Mouse (Mus musculus): Measurements from ENCODE around the gene Dclre1a. TPM values are rescaled to one million over a fixed set of nuclear protein-coding genes. Genes with fewer than 3 reads are reported as not detected.

The Dclre1a gene
- polyA plus RNA-seq (2015; fragmentation: Nextera tagmentation; extraction: Ambion mirVana) = 11.5 and 13.8 TPM in 2 replicates

- Histone ChIP-seq H3K9ac (ENCODE audit: low read depth, low read length) (peak within 1 kb of the TSS; percentile 94), H3K4me1 (replicated peaks; ENCODE audit: control insufficient read depth, insufficient read depth, low read length) (peaks cover 4% of the 10 kb centered on the region; the same call in 1 of the 2 replicates), H3K9me3 (ENCODE audit: control insufficient read depth) (no peaks in the 10 kb centered on the region), H3K27ac (ENCODE audit: low read depth, low read length) (peak within 1 kb of the TSS; percentile 98), H3K4me3 (ENCODE audit: low read depth, low read length) (peak within 1 kb of the TSS; percentile 82), H3K4me2 (replicated peaks; ENCODE audit: low read depth) (peak within 1 kb of the TSS; percentile 89), H3K27me3 (replicated peaks; ENCODE audit: control insufficient read depth, insufficient read depth, low read length) (no peaks in the 10 kb centered on the region), H3K36me3 (ENCODE audit: control insufficient read depth, insufficient read depth) (peaks cover 32% of the 10 kb centered on the region)
- WGBS = 5% methylated on average over 20 of the region's 20 CpGs
- ATAC-seq = peak; percentile 60
- TF ChIP-seq CTCF (IDR thresholded peaks at IDR 0.05; ENCODE audit: low read depth) = peak; percentile 46
Measured at GRCm38 (mm10) chr19:56547456-56548229, at the start of gene Dclre1a. TSS of gene Dclre1a (minus strand) at chr19:56548222.

GRCm38 (mm10) chr19:56592472-56592871 lies 44.5 kb upstream of the Dclre1a start:
- no peak for ATAC-seq
- WGBS = 83% methylated on average over 9 of the region's 9 CpGs
- H3K36me3 ChIP-seq (ENCODE audit: control insufficient read depth, insufficient read depth) = peaks cover 78% of the 10 kb centered on the region
- no peak for TF ChIP-seq CTCF (IDR thresholded peaks at IDR 0.05; ENCODE audit: low read depth)
- no peaks in the 10 kb centered on the region for H3K9me3 ChIP-seq (ENCODE audit: control insufficient read depth)
- no peaks in the 10 kb centered on the region for H3K27me3 ChIP-seq (replicated peaks; ENCODE audit: control insufficient read depth, insufficient read depth, low read length)
- H3K9ac ChIP-seq (ENCODE audit: low read depth, low read length) = no peak overlapping the region
- no peak overlapping the region for H3K4me2 ChIP-seq (replicated peaks; ENCODE audit: low read depth)
- H3K4me1 ChIP-seq (replicated peaks; ENCODE audit: control insufficient read depth, insufficient read depth, low read length) = no peaks in the 10 kb centered on the region
- H3K27ac ChIP-seq (ENCODE audit: low read depth, low read length) = no peak overlapping the region
- no peak overlapping the region for H3K4me3 ChIP-seq (ENCODE audit: low read depth, low read length)

GRCm38 (mm10) chr19:56590250-56590649 lies 42.2 kb upstream of the Dclre1a start:
- Histone ChIP-seq H3K4me2 (replicated peaks; ENCODE audit: low read depth) (no peak overlapping the region), H3K9ac (ENCODE audit: low read depth, low read length) (no peak overlapping the region), H3K27ac (ENCODE audit: low read depth, low read length) (no peak overlapping the region), H3K9me3 (ENCODE audit: control insufficient read depth) (no peaks in the 10 kb centered on the region), H3K4me1 (replicated peaks; ENCODE audit: control insufficient read depth, insufficient read depth, low read length) (no peaks in the 10 kb centered on the region), H3K4me3 (ENCODE audit: low read depth, low read length) (no peak overlapping the region), H3K27me3 (replicated peaks; ENCODE audit: control insufficient read depth, insufficient read depth, low read length) (no peaks in the 10 kb centered on the region), H3K36me3 (ENCODE audit: control insufficient read depth, insufficient read depth) (peaks cover 58% of the 10 kb centered on the region)
- WGBS = 90% methylated on average over 3 of the region's 3 CpGs
- no peak for TF ChIP-seq CTCF (IDR thresholded peaks at IDR 0.05; ENCODE audit: low read depth)
- no peak for ATAC-seq

- H3K4me2 ChIP-seq (replicated peaks; ENCODE audit: low read depth) = no peak overlapping the region
- no peaks in the 10 kb centered on the region for H3K27me3 ChIP-seq (replicated peaks; ENCODE audit: control insufficient read depth, insufficient read depth, low read length)
- WGBS = 90% methylated on average over 5 of the region's 5 CpGs
- no peak for ATAC-seq
- H3K36me3 ChIP-seq (ENCODE audit: control insufficient read depth, insufficient read depth) = peaks cover 51% of the 10 kb centered on the region
- no peak overlapping the region for H3K4me3 ChIP-seq (ENCODE audit: low read depth, low read length)
- no peak overlapping the region for H3K9ac ChIP-seq (ENCODE audit: low read depth, low read length)
- H3K27ac ChIP-seq (ENCODE audit: low read depth, low read length) = no peak overlapping the region
- no peak for TF ChIP-seq CTCF (IDR thresholded peaks at IDR 0.05; ENCODE audit: low read depth)
- H3K9me3 ChIP-seq (ENCODE audit: control insufficient read depth) = no peaks in the 10 kb centered on the region
- H3K4me1 ChIP-seq (replicated peaks; ENCODE audit: control insufficient read depth, insufficient read depth, low read length) = no peaks in the 10 kb centered on the region
Measured at GRCm38 (mm10) chr19:56589455-56589854, 41.4 kb upstream of the Dclre1a start.

GRCm38 (mm10) chr19:56589008-56589407 lies 41.0 kb upstream of the Dclre1a start:
- WGBS = 82% methylated on average over 6 of the region's 6 CpGs

GRCm38 (mm10) chr19:56588205-56588626 lies 40.2 kb upstream of the Dclre1a start:
- Histone ChIP-seq H3K9me3 (ENCODE audit: control insufficient read depth) (no peaks in the 10 kb centered on the region), H3K27me3 (replicated peaks; ENCODE audit: control insufficient read depth, insufficient read depth, low read length) (no peaks in the 10 kb centered on the region), H3K4me3 (ENCODE audit: low read depth, low read length) (no peak overlapping the region), H3K9ac (ENCODE audit: low read depth, low read length) (no peak overlapping the region), H3K27ac (ENCODE audit: low read depth, low read length) (peak overlapping the region; percentile 54), H3K36me3 (ENCODE audit: control insufficient read depth, insufficient read depth) (peaks cover 44% of the 10 kb centered on the region), H3K4me2 (replicated peaks; ENCODE audit: low read depth) (no peak overlapping the region), H3K4me1 (replicated peaks; ENCODE audit: control insufficient read depth, insufficient read depth, low read length) (no peaks in the 10 kb centered on the region)
- TF ChIP-seq CTCF (IDR thresholded peaks at IDR 0.05; ENCODE audit: low read depth) = no peak
- 37% methylated on average over 6 of the region's 6 CpGs for WGBS
- ATAC-seq = peak; percentile 76

More at GRCm38 (mm10) chr19:56589008-56589407, 41.0 kb upstream of the Dclre1a start:
- no peak overlapping the region for H3K4me3 ChIP-seq (ENCODE audit: low read depth, low read length)
- peak overlapping the region; percentile 54; the same call in 1 of the 2 replicates for H3K27ac ChIP-seq (ENCODE audit: low read depth, low read length)
- H3K27me3 ChIP-seq (replicated peaks; ENCODE audit: control insufficient read depth, insufficient read depth, low read length) = no peaks in the 10 kb centered on the region
- TF ChIP-seq CTCF (IDR thresholded peaks at IDR 0.05; ENCODE audit: low read depth) = no peak
- no peaks in the 10 kb centered on the region for H3K9me3 ChIP-seq (ENCODE audit: control insufficient read depth)
- no peak overlapping the region for H3K4me2 ChIP-seq (replicated peaks; ENCODE audit: low read depth)
- no peak for ATAC-seq
- peaks cover 48% of the 10 kb centered on the region for H3K36me3 ChIP-seq (ENCODE audit: control insufficient read depth, insufficient read depth)
- H3K9ac ChIP-seq (ENCODE audit: low read depth, low read length) = no peak overlapping the region
- H3K4me1 ChIP-seq (replicated peaks; ENCODE audit: control insufficient read depth, insufficient read depth, low read length) = no peaks in the 10 kb centered on the region
